Mouse (Mus musculus) embryonic fibroblast, embryonic 13.5 days (primary cell): Measurements from ENCODE around the gene 4922502D21Rik.

Source experiments
- CTCF ChIP-seq: IDR thresholded peaks from 2 replicates; pipeline ENCODE4 v1.5.1; 2011; ENCODE audit warnings: mild to moderate bottlenecking, control low read depth, low read length, moderate library complexity, borderline replicate concordance; ENCODE audit not compliant: insufficient read depth
- POLR2A ChIP-seq: IDR thresholded peaks from 2 replicates; pipeline ENCODE4 v1.6.1; 2011; ENCODE audit warnings: low read depth, mild to moderate bottlenecking, control low read depth, low read length, moderate library complexity

GRCm38 (mm10) chr6:129355774-129356173 is 24.2 kb upstream of the 4922502D21Rik start:
- no peak for TF ChIP-seq POLR2A
- TF ChIP-seq CTCF = no peak
